In the genomic region with DNA sequence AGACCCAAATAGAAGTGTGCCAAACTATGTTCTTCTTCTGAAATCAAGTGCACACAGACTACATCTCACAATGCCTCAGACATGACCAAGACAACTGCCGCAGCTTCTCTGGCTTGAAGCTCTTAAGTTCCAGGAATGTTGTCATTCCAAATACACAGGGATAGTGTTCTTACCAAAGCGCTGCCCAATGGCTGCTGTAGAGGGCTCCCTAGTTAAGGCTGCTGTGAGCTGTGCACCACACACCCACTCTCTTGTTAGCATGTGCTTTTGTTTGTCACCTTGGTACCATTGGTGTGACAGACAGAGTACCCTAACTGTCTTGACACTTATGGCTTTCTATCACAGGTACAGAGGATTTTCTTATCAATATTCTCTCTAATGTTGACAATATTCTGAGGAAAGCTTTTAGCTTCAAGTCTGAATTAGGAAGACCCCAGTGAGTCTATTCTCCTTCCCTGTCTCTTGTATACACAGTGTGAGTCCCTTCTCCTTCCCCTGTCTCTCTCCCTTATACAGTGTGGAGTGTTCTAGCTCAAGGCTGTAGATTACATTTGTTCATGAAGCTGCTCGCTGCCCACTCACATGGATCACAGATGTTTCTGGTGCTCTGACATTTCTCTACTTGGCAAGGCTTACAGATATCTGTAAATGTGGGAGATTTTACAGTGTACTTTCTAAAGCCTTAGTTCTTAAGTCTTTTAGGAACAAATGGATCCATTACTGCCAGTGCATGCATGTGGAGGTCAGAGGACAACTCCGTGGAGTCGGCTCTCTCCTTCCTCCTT, we compare ENCODE assay signal across 18 mouse cellular contexts. TPM values are rescaled to one million over a fixed set of nuclear protein-coding genes. Genes with fewer than 3 reads are reported as not detected.
DNase-seq lines count a peak whose midpoint lies in the region; ATAC-seq lines count a peak whose summit lies in the region.
"Had no signal": no experiment of that assay in that cellular context is flagged by ENCODE, and none has a peak within 500 bp of the region (broad histone marks: within the 10 kb centered on the region; RNA-seq: fewer than 3 reads in every experiment).

No protein-coding gene starts in this region.

- DNase-seq in frontal cortex, postnatal 25 days (ENCODE audit: low spot score in 2 of 2): no peak
- peak; percentile 63 for DNase-seq in right cerebral cortex, adult 18-20 months
- no peak for DNase-seq in right cerebral cortex, postnatal 10 days (ENCODE audit: low spot score in 2 of 2)
- peak; percentile 16 to 63 for DNase-seq in layer of hippocampus, postnatal 14 days (ENCODE audit: low spot score in 2 of 2)
- peak; percentile 82 for DNase-seq in telencephalon, adult 2 months (ENCODE audit: low read depth, low spot score)
- DNase-seq in testis, postnatal 10 days (ENCODE audit: low spot score): no peak
- no peak for DNase-seq in thymus, postnatal 14 days
- DNase-seq: adrenal gland, postnatal 10 days; cerebellum, adult 11 months; cerebellum, postnatal 25 days; forebrain, postnatal 0 days; gastrocnemius, postnatal 14 days; heart, postnatal 4 days; liver, embryonic 13.5 days; retina, postnatal 1 day; thymus, postnatal 25 days had no signal

- ATAC-seq in frontal cortex, adult (ENCODE audit: low TSS enrichment): peak; percentile 91
- ATAC-seq: forebrain, postnatal 0 days; intestine, embryonic 15.5 days had no signal

RNA-seq across cellular contexts. Expression of a gene that starts 23.6 kb away (rescaled TPM):
- total RNA-seq in layer of hippocampus, postnatal 14 days (2021): 10 to 100 TPM; 39.9 to 44.5 TPM

RNA-seq across cellular contexts. Expression of a gene that starts 52.6 kb away (rescaled TPM):
- total RNA-seq in layer of hippocampus, postnatal 14 days (2021): 100 to 1,000 TPM; 358 to 373 TPM

Comparison
In these comparisons a context has a peak if more than half of its experiments do, and no peak if none do; other contexts are left out.
1. DNase-seq: peak in right cerebral cortex, adult 18-20 months (single experiment), layer of hippocampus, postnatal 14 days (2 of 2) and telencephalon, adult 2 months (single experiment); none in frontal cortex, postnatal 25 days (0 of 2), right cerebral cortex, postnatal 10 days (0 of 2), testis, postnatal 10 days (single experiment) and thymus, postnatal 14 days (single experiment).